Mouse (Mus musculus): ENCODE measurements around the gene Prss41. TPM values are rescaled to one million over a fixed set of nuclear protein-coding genes. Genes with fewer than 3 reads are reported as not detected.
A peak's percentile ranks its signal among the peaks of the same experiment; 100 is the strongest.

Gene Prss41
- total RNA-seq, 2 experiments from 2014 or later = 1.8 to 2.0 TPM

- DNase-seq (ENCODE audit: low spot score in 2 of 2) = peak; percentile 50 to 73
These were observed 15.5 kb downstream of the Prss41 start for GRCm38 (mm10) chr17:23828271-23829001.

GRCm38 (mm10) chr17:23825591-23825990 is 18.4 kb downstream of the Prss41 start:
- no peak for DNase-seq (ENCODE audit: low spot score in 2 of 2)

- no peak for DNase-seq (ENCODE audit: low spot score in 2 of 2)
These were observed 20.4 kb downstream of the Prss41 start for GRCm38 (mm10) chr17:23823614-23824013.

- DNase-seq (ENCODE audit: low spot score in 2 of 2) = no peak
These were observed 21.0 kb downstream of the Prss41 start for GRCm38 (mm10) chr17:23823018-23823417.

- no peak for DNase-seq (ENCODE audit: low spot score in 2 of 2)
These were observed 21.9 kb downstream of the Prss41 start for GRCm38 (mm10) chr17:23822094-23822493.

GRCm38 (mm10) chr17:23820731-23821130 is 23.2 kb downstream of the Prss41 start:
- DNase-seq (ENCODE audit: low spot score in 2 of 2) = no peak

- DNase-seq (ENCODE audit: low spot score in 2 of 2) = no peak
These were observed 24.7 kb downstream of the Prss41 start for GRCm38 (mm10) chr17:23819235-23819634.

GRCm38 (mm10) chr17:23818579-23818978 is 25.4 kb downstream of the Prss41 start:
- no peak for DNase-seq (ENCODE audit: low spot score in 2 of 2)

- DNase-seq (ENCODE audit: low spot score in 2 of 2) = no peak
These were observed 28.3 kb downstream of the Prss41 start for GRCm38 (mm10) chr17:23815641-23816040.

- DNase-seq (ENCODE audit: low spot score in 2 of 2) = no peak
These were observed 36.1 kb downstream of the Prss41 start for GRCm38 (mm10) chr17:23807918-23808317.

- DNase-seq (ENCODE audit: low spot score in 2 of 2) = no peak
These were observed 37.1 kb downstream of the Prss41 start for GRCm38 (mm10) chr17:23806867-23807266.

- DNase-seq (ENCODE audit: low spot score in 2 of 2) = no peak
These were observed 39.4 kb downstream of the Prss41 start for GRCm38 (mm10) chr17:23804426-23805085.

- peak in 1 of 2 experiments; percentile 74 for DNase-seq (ENCODE audit: low spot score in 2 of 2)
These were observed 40.5 kb downstream of the Prss41 start for GRCm38 (mm10) chr17:23803366-23804041.

GRCm38 (mm10) chr17:23802746-23803365 is 41.1 kb downstream of the Prss41 start:
- peak; percentile 95 to 99 for DNase-seq (ENCODE audit: low spot score in 2 of 2)

- no peak for DNase-seq (ENCODE audit: low spot score in 2 of 2)
These were observed 42.3 kb downstream of the Prss41 start for GRCm38 (mm10) chr17:23801627-23802026.

- no peak for DNase-seq (ENCODE audit: low spot score in 2 of 2)
These were observed 46.7 kb downstream of the Prss41 start for GRCm38 (mm10) chr17:23797316-23797715.

- DNase-seq (ENCODE audit: low spot score in 2 of 2) = no peak
These were observed 48.6 kb downstream of the Prss41 start for GRCm38 (mm10) chr17:23795323-23795722.

- DNase-seq (ENCODE audit: low spot score in 2 of 2) = no peak
These were observed 53.0 kb downstream of the Prss41 start for GRCm38 (mm10) chr17:23791079-23791357.

- peak in 1 of 2 experiments; percentile 54 for DNase-seq (ENCODE audit: low spot score in 2 of 2)
These were observed 53.5 kb downstream of the Prss41 start, which contains the start of gene Srrm2 for GRCm38 (mm10) chr17:23790269-23791078. Gene Srrm2, plus strand, starts transcription at chr17:23790532.

GRCm38 (mm10) chr17:23789749-23790268 is 54.2 kb downstream of the Prss41 start:
- DNase-seq (ENCODE audit: low spot score in 2 of 2) = no peak

GRCm38 (mm10) chr17:23788973-23789372 is 55.0 kb downstream of the Prss41 start:
- no peak for DNase-seq (ENCODE audit: low spot score in 2 of 2)

Data from layer of hippocampus, postnatal 14 days (tissue).